ENCODE assay signal across 21 mouse cellular contexts in genomic region chr4:134447966-134448365, GRCm38 (mm10). TPM values are rescaled to one million over a fixed set of nuclear protein-coding genes. Genes with fewer than 3 reads are reported as not detected.
DNase-seq lines count a peak whose midpoint lies in the region; ATAC-seq and TF ChIP-seq lines count a peak whose summit lies in the region.
"Had no signal": no experiment of that assay in that cellular context is flagged by ENCODE, and none has a peak within 500 bp of the region (broad histone marks: within the 10 kb centered on the region; RNA-seq: fewer than 3 reads in every experiment).

No protein-coding gene starts in this region.

- H3K36me3 ChIP-seq in E14TG2a.4 (ENCODE audit: insufficient read depth, low read length), result no peaks in the 10 kb centered on the region
- H3K36me3 ChIP-seq: heart, embryonic 10.5 days; hindbrain, embryonic 10.5 days; liver, embryonic 12.5 days; lung, embryonic 15.5 days; midbrain, embryonic 15.5 days had no signal

- H3K9me3 ChIP-seq in E14TG2a.4 (ENCODE audit: low read length), result peaks cover 2% of the 10 kb centered on the region
- H3K9me3 ChIP-seq: heart, embryonic 10.5 days; liver, embryonic 12.5 days; lung, embryonic 15.5 days; midbrain, embryonic 15.5 days had no signal

- peak; percentile 52 for DNase-seq in cerebellum, adult 11-12 months
- peak; percentile 43 for DNase-seq in lung, postnatal 36 days
- DNase-seq in lung, postnatal 25 days (ENCODE audit: low spot score), result no peak
- peak; percentile 60 for DNase-seq in thymus, postnatal 14 days
- DNase-seq in urinary bladder, adult 2 months (ENCODE audit: low spot score), result no peak
- DNase-seq in liver, result no peak
- DNase-seq: adrenal gland, adult 8-10 months; cerebellum, postnatal 10 days; gastrocnemius, adult 2 months; kidney, adult 18-20 months; layer of hippocampus, postnatal 36 days; left cerebral cortex, postnatal 4 days; right cerebral cortex, postnatal 4 days had no signal

- peak overlapping the region; percentile 56 for H3K4me3 ChIP-seq in E14TG2a.4 (replicated peaks; ENCODE audit: low read length)
- H3K4me3 ChIP-seq: gastrocnemius, adult 2 months; heart, embryonic 10.5 days; hindbrain, embryonic 10.5 days; liver, embryonic 12.5 days; lung, embryonic 15.5 days; megakaryocyte, embryonic 14.5 days; midbrain, embryonic 15.5 days had no signal

- H3K4me1 ChIP-seq in E14TG2a.4 (replicated peaks; ENCODE audit: low read depth, low read length), result peaks cover 77% of the 10 kb centered on the region

- TF ChIP-seq CTCF in E14TG2a.4 (conservative IDR thresholded peaks at IDR 0.05; ENCODE audit: low read length), result no peak

- no peak for ATAC-seq in cerebellum, adult (ENCODE audit: insufficient number of reproducible peaks, low FRiP score, low TSS enrichment)
- ATAC-seq: liver, embryonic 12.5 days; midbrain, embryonic 15.5 days had no signal

- H3K27me3 ChIP-seq in E14TG2a.4 (ENCODE audit: insufficient read depth, low read length), result peaks cover 2% of the 10 kb centered on the region; the same call in 1 of the 2 replicates
- H3K27me3 ChIP-seq: midbrain, embryonic 15.5 days had no signal

RNA-seq across cellular contexts. Expression of gene Stmn1, which starts 20.2 kb away (rescaled TPM):
- 67.0 and 104 TPM in 2 replicates for polyA plus RNA-seq in urinary bladder, adult 2 months (2012; rRNA removed)

RNA-seq across cellular contexts. Expression of gene Paqr7, which starts 48.5 kb away (rescaled TPM):
- polyA plus RNA-seq in urinary bladder, adult 2 months (2012; rRNA removed), result 40.0 and 42.7 TPM in 2 replicates

RNA-seq across cellular contexts. Expression of gene Pafah2, which starts 51.8 kb away (rescaled TPM):
- polyA plus RNA-seq in urinary bladder, adult 2 months (2012; rRNA removed), result 37.9 and 39.9 TPM in 2 replicates

Comparison
In these comparisons a context has a peak if more than half of its experiments do, and no peak if none do; other contexts are left out.
1. DNase-seq: peak in cerebellum, adult 11-12 months (single experiment), lung, postnatal 36 days (single experiment) and thymus, postnatal 14 days (single experiment); none in lung, postnatal 25 days (single experiment), urinary bladder, adult 2 months (single experiment) and liver (single experiment).